Mouse (Mus musculus): ENCODE measurements around the gene Tesk1. TPM values are rescaled to one million over a fixed set of nuclear protein-coding genes. Genes with fewer than 3 reads are reported as not detected.

Gene Tesk1
- total and polyA plus RNA-seq, 3 experiments = 1.9 to 6.0 (median 4.5) TPM

GRCm38 (mm10) chr4:43400976-43401375 is 40.8 kb upstream of the Tesk1 start:
- dilution Hi-C loops (cut with MboI; ENCODE audit: extremely low pct_ligation_motif_present, extremely low pct_unique_long_range_greater_than_20kb, low sequenced_read_pairs) (no loop called here), in situ Hi-C loops (cut with MboI; ENCODE audit: low pct_ligation_motif_present, low pct_unique_long_range_greater_than_20kb, low sequenced_read_pairs) (loop anchor here (25.0 kb wide), 1 partner anchor 314 kb away; no protein-coding TSS in a partner anchor)
- Histone ChIP-seq H3K4me3 (replicated peaks in 1 of 3; ENCODE audit: low read depth in 2 of 3, low read length in 2 of 3, poor library complexity in 1 of 3) (no peak overlapping the region), H3K36me3 (replicated peaks in 1 of 2; ENCODE audit: control insufficient read depth in 1 of 2, insufficient read depth in 1 of 2, low read length in 1 of 2) (no peaks in the 10 kb centered on the region), H3K9me3 (replicated peaks; ENCODE audit: low read length) (no peaks in the 10 kb centered on the region), H3K4me1 (ENCODE audit: control insufficient read depth in 1 of 2, insufficient read depth in 2 of 2) (peaks cover 0 to 3% of the 10 kb centered on the region in 2 experiments; a peak in 1 of 4 replicates), H3K9ac (ENCODE audit: insufficient read depth, low read depth) (no peak overlapping the region), H3K27me3 (replicated peaks) (peaks cover 22% of the 10 kb centered on the region), H3K27ac (ENCODE audit: insufficient read depth, low read depth) (no peak overlapping the region), H3K4me2 (ENCODE audit: insufficient read depth, low read depth, poor library complexity, severe bottlenecking) (no peak overlapping the region), H3K79me2 (replicated peaks; ENCODE audit: control insufficient read depth, extremely low read depth, insufficient read depth, poor library complexity, severe bottlenecking) (no peaks in the 10 kb centered on the region)
- DNase-seq (ENCODE audit: extremely low read depth) = no peak
- TF ChIP-seq ELF1 (IDR thresholded peaks at IDR 0.05; ENCODE audit: low read depth, low read length) (no peak), NELFE (IDR thresholded peaks at IDR 0.05; ENCODE audit: low read depth, low read length) (no peak), TCF12 (IDR thresholded peaks at IDR 0.05; ENCODE audit: low read depth, low read length) (no peak), JUN (IDR thresholded peaks at IDR 0.05; ENCODE audit: insufficient read depth, low read depth, low read length) (no peak), ETS1 (conservative IDR thresholded peaks at IDR 0.05; ENCODE audit: low read depth, low read length) (no peak), TBP (conservative IDR thresholded peaks at IDR 0.05; ENCODE audit: low read depth, low read length) (no peak), ZKSCAN1 (IDR thresholded peaks at IDR 0.05; ENCODE audit: borderline replicate concordance, low read depth, low read length) (no peak), POLR2A (IDR thresholded peaks at IDR 0.05; ENCODE audit: low read depth, low read length) (no peak)

- dilution Hi-C loops (cut with MboI; ENCODE audit: extremely low pct_ligation_motif_present, extremely low pct_unique_long_range_greater_than_20kb, low sequenced_read_pairs) (no loop called here), in situ Hi-C loops (cut with MboI; ENCODE audit: low pct_ligation_motif_present, low pct_unique_long_range_greater_than_20kb, low sequenced_read_pairs) (loop anchor here (25.0 kb wide), 1 partner anchor 314 kb away; no protein-coding TSS in a partner anchor)
- peaks cover 21% of the 10 kb centered on the region for H3K27me3 ChIP-seq (replicated peaks)
- no peak overlapping the region for H3K4me3 ChIP-seq (replicated peaks in 1 of 3; ENCODE audit: low read depth in 2 of 3, low read length in 2 of 3, poor library complexity in 1 of 3)
- TF ChIP-seq RCOR1 (conservative IDR thresholded peaks at IDR 0.05; ENCODE audit: low read depth, low read length) (no peak), IRF4 (IDR thresholded peaks at IDR 0.05; ENCODE audit: low read depth, low read length) (no peak), ZC3H11A (IDR thresholded peaks at IDR 0.05; ENCODE audit: low read depth, low read length) (no peak), ZNF384 (IDR thresholded peaks at IDR 0.05; ENCODE audit: low read depth, low read length) (no peak), PAX5 (IDR thresholded peaks at IDR 0.05; ENCODE audit: low read length) (no peak), MAX (IDR thresholded peaks at IDR 0.05; ENCODE audit: low read length) (no peak)
- DNase-seq (ENCODE audit: extremely low read depth) = no peak
- no peaks in the 10 kb centered on the region for H3K9me3 ChIP-seq (replicated peaks; ENCODE audit: low read length)
- H3K27ac ChIP-seq (ENCODE audit: insufficient read depth, low read depth) = no peak overlapping the region
- H3K36me3 ChIP-seq (replicated peaks in 1 of 2; ENCODE audit: control insufficient read depth in 1 of 2, insufficient read depth in 1 of 2, low read length in 1 of 2) = no peaks in the 10 kb centered on the region
- no peaks in the 10 kb centered on the region for H3K79me2 ChIP-seq (replicated peaks; ENCODE audit: control insufficient read depth, extremely low read depth, insufficient read depth, poor library complexity, severe bottlenecking)
- H3K9ac ChIP-seq (ENCODE audit: insufficient read depth, low read depth) = no peak overlapping the region
- H3K4me1 ChIP-seq (ENCODE audit: control insufficient read depth in 1 of 2, insufficient read depth in 2 of 2) = peaks cover 0 to 6% of the 10 kb centered on the region in 2 experiments; a peak in 1 of 4 replicates
- no peak overlapping the region for H3K4me2 ChIP-seq (ENCODE audit: insufficient read depth, low read depth, poor library complexity, severe bottlenecking)
Observed at GRCm38 (mm10) chr4:43401486-43401885, 40.3 kb upstream of the Tesk1 start.

DNA sequence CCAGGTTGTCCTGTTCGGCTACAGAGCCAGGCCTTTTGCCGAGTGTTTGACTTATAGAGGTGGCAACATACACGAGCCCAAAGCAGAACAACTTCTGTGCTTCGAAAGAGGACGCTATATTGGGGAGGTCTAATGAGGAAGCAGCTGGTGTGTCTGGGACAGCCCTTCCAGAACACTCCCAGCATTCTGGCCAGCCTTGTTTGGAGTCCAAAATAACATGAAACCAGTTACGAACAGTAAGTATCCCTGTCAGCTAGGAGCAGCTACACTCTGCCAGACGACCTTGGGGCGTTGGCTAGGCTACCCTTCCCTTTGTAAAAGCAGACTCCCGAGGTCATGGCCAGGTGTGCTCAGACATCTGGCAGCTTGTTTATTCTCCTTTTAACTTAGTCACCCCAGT is 39.5 kb upstream of the Tesk1 start:
- Histone ChIP-seq H3K9ac (ENCODE audit: insufficient read depth, low read depth) (no peak overlapping the region), H3K4me3 (replicated peaks in 1 of 3; ENCODE audit: low read depth in 2 of 3, low read length in 2 of 3, poor library complexity in 1 of 3) (no peak overlapping the region), H3K27ac (ENCODE audit: insufficient read depth, low read depth) (no peak overlapping the region), H3K79me2 (replicated peaks; ENCODE audit: control insufficient read depth, extremely low read depth, insufficient read depth, poor library complexity, severe bottlenecking) (no peaks in the 10 kb centered on the region), H3K36me3 (replicated peaks in 1 of 2; ENCODE audit: control insufficient read depth in 1 of 2, insufficient read depth in 1 of 2, low read length in 1 of 2) (no peaks in the 10 kb centered on the region), H3K27me3 (replicated peaks) (peaks cover 20% of the 10 kb centered on the region), H3K4me1 (ENCODE audit: control insufficient read depth in 1 of 2, insufficient read depth in 2 of 2) (peaks cover 0 to 6% of the 10 kb centered on the region in 2 experiments; a peak in 1 of 4 replicates), H3K9me3 (replicated peaks; ENCODE audit: low read length) (no peaks in the 10 kb centered on the region), H3K4me2 (ENCODE audit: insufficient read depth, low read depth, poor library complexity, severe bottlenecking) (no peak overlapping the region)
- TF ChIP-seq ETS1 (conservative IDR thresholded peaks at IDR 0.05; ENCODE audit: low read depth, low read length) (no peak), ZKSCAN1 (IDR thresholded peaks at IDR 0.05; ENCODE audit: borderline replicate concordance, low read depth, low read length) (no peak), MAFK (IDR thresholded peaks at IDR 0.05; ENCODE audit: insufficient replicate concordance, low read length) (no peak), MXI1 (IDR thresholded peaks at IDR 0.05; ENCODE audit: low read depth, low read length) (no peak), MYC (IDR thresholded peaks at IDR 0.05; ENCODE audit: low read depth, low read length) (no peak), JUN (IDR thresholded peaks at IDR 0.05; ENCODE audit: insufficient read depth, low read depth, low read length) (no peak)
- in situ Hi-C loops (cut with MboI; ENCODE audit: low pct_ligation_motif_present, low pct_unique_long_range_greater_than_20kb, low sequenced_read_pairs) = loop anchor here (25.0 kb wide), 1 partner anchor 315 kb away; no protein-coding TSS in a partner anchor
- DNase-seq (ENCODE audit: extremely low read depth) = no peak
- dilution Hi-C loops (cut with MboI; ENCODE audit: extremely low pct_ligation_motif_present, extremely low pct_unique_long_range_greater_than_20kb, low sequenced_read_pairs) = no loop called here
